In genomic region chr1:62087464-62087863, GRCm38 (mm10) we compare ENCODE assay signal across 18 mouse cellular contexts.
DNase-seq lines count a peak whose midpoint lies in the region; ATAC-seq lines count a peak whose summit lies in the region.
"Had no signal": no experiment of that assay in that cellular context is flagged by ENCODE, and none has a peak within 500 bp of the region (broad histone marks: within the 10 kb centered on the region; RNA-seq: fewer than 3 reads in every experiment).

No protein-coding gene starts in this region.

- no peak overlapping the region for H3K4me2 ChIP-seq in intestine, embryonic 14.5 days (ENCODE audit: low read length)
- H3K4me2 ChIP-seq in intestine, embryonic 16.5 days (ENCODE audit: low read depth, low read length): no peak overlapping the region
- peak overlapping the region; percentile 31; the same call in 1 of the 2 replicates for H3K4me2 ChIP-seq in hindbrain, embryonic 13.5 days
- H3K4me2 ChIP-seq in neural tube, embryonic 14.5 days (ENCODE audit: low read depth, low read length): peak overlapping the region; percentile 8; the same call in 1 of the 2 replicates
- H3K4me2 ChIP-seq: limb, embryonic 12.5 days; liver, embryonic 13.5 days; lung, embryonic 15.5 days had no signal

- no peak overlapping the region for H3K4me3 ChIP-seq in intestine, embryonic 14.5 days (ENCODE audit: low read depth, low read length)
- H3K4me3 ChIP-seq in intestine, embryonic 16.5 days (ENCODE audit: low read length): no peak overlapping the region
- H3K4me3 ChIP-seq in hindbrain, embryonic 13.5 days: no peak overlapping the region
- no peak overlapping the region for H3K4me3 ChIP-seq in neural tube, embryonic 14.5 days (ENCODE audit: low read depth, low read length)
- H3K4me3 ChIP-seq: gastrocnemius, adult 2 months; limb, embryonic 12.5 days; liver, embryonic 13.5 days; lung, embryonic 15.5 days had no signal

- no peak for ATAC-seq in intestine, embryonic 14.5 days (replicated peaks; ENCODE audit: low FRiP score, low TSS enrichment, low read depth)
- no peak for ATAC-seq in intestine, embryonic 16.5 days
- no peak for ATAC-seq in hindbrain, embryonic 13.5 days (ENCODE audit: low FRiP score)
- ATAC-seq in neural tube, embryonic 14.5 days (ENCODE audit: low read depth): no peak

- H3K9ac ChIP-seq in intestine, embryonic 14.5 days (ENCODE audit: low read length): no peak overlapping the region
- no peak overlapping the region for H3K9ac ChIP-seq in intestine, embryonic 16.5 days (ENCODE audit: low read depth, low read length)
- H3K9ac ChIP-seq in hindbrain, embryonic 13.5 days: no peak overlapping the region
- no peak overlapping the region for H3K9ac ChIP-seq in neural tube, embryonic 14.5 days (replicated peaks; ENCODE audit: low read depth, low read length)
- H3K9ac ChIP-seq: limb, embryonic 12.5 days; liver, embryonic 13.5 days; lung, embryonic 15.5 days had no signal

- H3K9me3 ChIP-seq in intestine, embryonic 14.5 days (ENCODE audit: control insufficient read depth, low read length): no peaks in the 10 kb centered on the region
- H3K9me3 ChIP-seq in intestine, embryonic 16.5 days (ENCODE audit: control insufficient read depth, low read length): no peaks in the 10 kb centered on the region
- H3K9me3 ChIP-seq in hindbrain, embryonic 13.5 days: no peaks in the 10 kb centered on the region
- H3K9me3 ChIP-seq in neural tube, embryonic 14.5 days (ENCODE audit: control insufficient read depth, low read length): no peaks in the 10 kb centered on the region
- H3K9me3 ChIP-seq: limb, embryonic 12.5 days; liver, embryonic 13.5 days; lung, embryonic 15.5 days had no signal

- 45% methylated on average over 10 of the region's 10 CpGs for WGBS in intestine, embryonic 14.5 days
- 61% methylated on average over 10 of the region's 10 CpGs for WGBS in intestine, embryonic 16.5 days
- WGBS in hindbrain, embryonic 13.5 days: 44% methylated on average over 10 of the region's 10 CpGs
- WGBS in neural tube, embryonic 14.5 days: 50% methylated on average over 10 of the region's 10 CpGs

- intact Hi-C loops in left cerebral cortex, postnatal 4 days (cut with DNase I): no loop called here

- H3K27me3 ChIP-seq in intestine, embryonic 14.5 days (replicated peaks; ENCODE audit: control insufficient read depth, insufficient read depth, low read length): no peaks in the 10 kb centered on the region
- H3K27me3 ChIP-seq in intestine, embryonic 16.5 days (replicated peaks; ENCODE audit: control insufficient read depth, insufficient read depth, low read length): no peaks in the 10 kb centered on the region
- no peaks in the 10 kb centered on the region for H3K27me3 ChIP-seq in hindbrain, embryonic 13.5 days
- no peaks in the 10 kb centered on the region for H3K27me3 ChIP-seq in neural tube, embryonic 14.5 days (ENCODE audit: control insufficient read depth, insufficient read depth, low read length)
- H3K27me3 ChIP-seq: limb, embryonic 12.5 days; liver, embryonic 13.5 days; lung, embryonic 15.5 days had no signal

- peak; percentile 53 for DNase-seq in intestine, embryonic 14.5 days (ENCODE audit: low spot score)
- DNase-seq in embryo, embryonic 11 days: peak; percentile 35
- DNase-seq in cerebellum, postnatal 14 days: no peak
- no peak for DNase-seq in heart, adult 18-20 months
- no peak for DNase-seq in left cerebral cortex, postnatal 4 days
- DNase-seq: cerebellum, adult 18-20 months; gastrocnemius, adult 2 months; kidney, adult 8-10 months; kidney, postnatal 25 days; layer of hippocampus, adult 9-11 months; liver, embryonic 13.5 days; right cerebral cortex, postnatal 14 days; thymus, postnatal 14 days had no signal

- H3K36me3 ChIP-seq in intestine, embryonic 14.5 days (ENCODE audit: control insufficient read depth, insufficient read depth, low read length): no peaks in the 10 kb centered on the region
- no peaks in the 10 kb centered on the region for H3K36me3 ChIP-seq in intestine, embryonic 16.5 days (ENCODE audit: control insufficient read depth, insufficient read depth, low read length)
- H3K36me3 ChIP-seq in hindbrain, embryonic 13.5 days: no peaks in the 10 kb centered on the region
- no peaks in the 10 kb centered on the region for H3K36me3 ChIP-seq in neural tube, embryonic 14.5 days (ENCODE audit: control insufficient read depth, insufficient read depth, low read length)
- H3K36me3 ChIP-seq: limb, embryonic 12.5 days; liver, embryonic 13.5 days; lung, embryonic 15.5 days had no signal

- H3K27ac ChIP-seq in intestine, embryonic 14.5 days (ENCODE audit: low read depth): no peak overlapping the region
- no peak overlapping the region for H3K27ac ChIP-seq in intestine, embryonic 16.5 days (ENCODE audit: low read length)
- H3K27ac ChIP-seq in hindbrain, embryonic 13.5 days: no peak overlapping the region
- H3K27ac ChIP-seq in neural tube, embryonic 14.5 days (ENCODE audit: low read depth, low read length): no peak overlapping the region
- H3K27ac ChIP-seq: gastrocnemius, adult 2 months; limb, embryonic 12.5 days; liver, embryonic 13.5 days; lung, embryonic 15.5 days had no signal

- peaks cover 8% of the 10 kb centered on the region for H3K4me1 ChIP-seq in intestine, embryonic 14.5 days (replicated peaks; ENCODE audit: control insufficient read depth, insufficient read depth, low read length)
- 0 out of 2 replicates have a peak, but pooled peaks cover 4% of the 10 kb centered on the region for H3K4me1 ChIP-seq in intestine, embryonic 16.5 days (ENCODE audit: control insufficient read depth, insufficient read depth, low read length)
- H3K4me1 ChIP-seq in hindbrain, embryonic 13.5 days (replicated peaks): peaks cover 6% of the 10 kb centered on the region; the same call in 1 of the 2 replicates
- no peaks in the 10 kb centered on the region for H3K4me1 ChIP-seq in neural tube, embryonic 14.5 days (ENCODE audit: control insufficient read depth, insufficient read depth, low read length)
- H3K4me1 ChIP-seq: liver, embryonic 13.5 days had no signal

Comparison
In these comparisons a context has a peak if more than half of its experiments do, and no peak if none do; other contexts are left out.
1. DNase-seq: peak in intestine, embryonic 14.5 days (single experiment) and embryo, embryonic 11 days (single experiment); none in cerebellum, postnatal 14 days (0 of 2), heart, adult 18-20 months (0 of 2) and left cerebral cortex, postnatal 4 days (single experiment).
2. H3K4me2 ChIP-seq: peak in hindbrain, embryonic 13.5 days (single experiment) and neural tube, embryonic 14.5 days (single experiment); none in intestine, embryonic 14.5 days (single experiment) and intestine, embryonic 16.5 days (single experiment).